ENCODE assay signal across 9 mouse cellular contexts in genomic region chr6:114876546-114876945, GRCm38 (mm10).
DNase-seq lines count a peak whose midpoint lies in the region; ATAC-seq and TF ChIP-seq lines count a peak whose summit lies in the region.
"Had no signal": no experiment of that assay in that cellular context is flagged by ENCODE, and none has a peak within 500 bp of the region (broad histone marks: within the 10 kb centered on the region; RNA-seq: fewer than 3 reads in every experiment).

No protein-coding gene starts in this region.

- no peak for TF ChIP-seq CTCF in gastrocnemius, adult 2 months (IDR thresholded peaks at IDR 0.05)

- no peak for DNase-seq in gastrocnemius, adult 2 months
- no peak for DNase-seq in gastrocnemius, adult 18-20 months (ENCODE audit: low spot score)
- no peak for DNase-seq in right cerebral cortex, postnatal 4 days
- no peak for DNase-seq in cerebellum, postnatal 4 days (ENCODE audit: low spot score in 2 of 2)
- no peak for DNase-seq in gastrocnemius, adult 8-10 months (ENCODE audit: low spot score in 2 of 2)
- DNase-seq: embryo, embryonic 11 days had no signal

- H3K36me3 ChIP-seq in hindbrain, embryonic 15.5 days: no peaks in the 10 kb centered on the region
- H3K36me3 ChIP-seq in liver, embryonic 12.5 days: peaks cover 3% of the 10 kb centered on the region

- ATAC-seq in hindbrain, embryonic 15.5 days (ENCODE audit: low FRiP score, low read depth): no peak
- ATAC-seq in liver, embryonic 12.5 days: no peak

- no peaks in the 10 kb centered on the region for H3K9me3 ChIP-seq in hindbrain, embryonic 15.5 days
- no peaks in the 10 kb centered on the region for H3K9me3 ChIP-seq in liver, embryonic 12.5 days (replicated peaks)

- WGBS in hindbrain, embryonic 15.5 days: 58% methylated on average over 6 of the region's 6 CpGs
- 66% methylated on average over 6 of the region's 6 CpGs for WGBS in liver, embryonic 12.5 days (ENCODE audit: insufficient replicate concordance)

- intact Hi-C loops in gastrocnemius, adult 2 months (cut with DNase I): no loop called here

- H3K4me1 ChIP-seq in brown adipose tissue, adult 24 weeks (ENCODE audit: control insufficient read depth, insufficient read depth, insufficient read length, low read length): peaks cover 56% of the 10 kb centered on the region
- H3K4me1 ChIP-seq in hindbrain, embryonic 15.5 days (replicated peaks): peaks cover 90% of the 10 kb centered on the region
- H3K4me1 ChIP-seq in liver, embryonic 12.5 days: peaks cover 92% of the 10 kb centered on the region

- no peak overlapping the region for H3K4me3 ChIP-seq in gastrocnemius, adult 2 months
- H3K4me3 ChIP-seq in brown adipose tissue, adult 24 weeks (ENCODE audit: insufficient read depth, low read depth, low read length): no peak overlapping the region
- no peak overlapping the region for H3K4me3 ChIP-seq in hindbrain, embryonic 15.5 days
- no peak overlapping the region for H3K4me3 ChIP-seq in liver, embryonic 12.5 days

- H3K4me2 ChIP-seq in hindbrain, embryonic 15.5 days: no peak overlapping the region
- no peak overlapping the region for H3K4me2 ChIP-seq in liver, embryonic 12.5 days

- H3K9ac ChIP-seq in hindbrain, embryonic 15.5 days: no peak overlapping the region
- H3K9ac ChIP-seq in liver, embryonic 12.5 days: no peak overlapping the region

- H3K27ac ChIP-seq in gastrocnemius, adult 2 months: peak overlapping the region; percentile 91
- H3K27ac ChIP-seq in brown adipose tissue, adult 24 weeks (replicated peaks; ENCODE audit: low read depth, low read length): peak overlapping the region; percentile 97
- peak overlapping the region; percentile 94 for H3K27ac ChIP-seq in hindbrain, embryonic 15.5 days (replicated peaks)
- peak overlapping the region; percentile 85; the same call in 1 of the 2 replicates for H3K27ac ChIP-seq in liver, embryonic 12.5 days

- no peaks in the 10 kb centered on the region for H3K27me3 ChIP-seq in hindbrain, embryonic 15.5 days
- no peaks in the 10 kb centered on the region for H3K27me3 ChIP-seq in liver, embryonic 12.5 days (replicated peaks)
